Mouse (Mus musculus) ES-E14 (cell line): ENCODE results near the gene Madd. TPM values are rescaled to one million over a fixed set of nuclear protein-coding genes. Genes with fewer than 3 reads are reported as not detected.
A peak's percentile ranks its signal among the peaks of the same experiment; 100 is the strongest.

Experiments used
- DNase-seq: peaks from one replicate; pipeline ENCODE4 v3.0.0-alpha.2; 2013; ENCODE audit warnings: low read depth, low spot score
- H3K27ac ChIP-seq: 2 replicates; pipeline ENCODE4 v1.5.1; 2012; ENCODE audit warnings: low read depth, mild to moderate bottlenecking, low read length, moderate library complexity, mixed read lengths; ENCODE audit not compliant: poor library complexity, insufficient read depth, severe bottlenecking
- H3K36me3 ChIP-seq: 2 replicates; pipeline ENCODE4 v1.6.1; 2012; ENCODE audit warnings: mild to moderate bottlenecking, low read length, moderate library complexity, mixed read lengths; ENCODE audit not compliant: control insufficient read depth, poor library complexity, insufficient read depth, severe bottlenecking
- H3K4me1 ChIP-seq, 2 experiments: fragments of 150-350 bp in 1 of 2; sonication (generic) in 1 of 2; 2 replicates each; pipeline ENCODE4 v1.6.1; 2012; ENCODE audit warnings: low read length in 2 of 2, mild to moderate bottlenecking in 1 of 2, mixed read lengths in 1 of 2; ENCODE audit not compliant: control insufficient read depth in 2 of 2, insufficient read depth in 2 of 2, poor library complexity in 1 of 2
- H3K4me3 ChIP-seq, 2 experiments: fragments of 150-350 bp in 1 of 2; sonication (generic) in 1 of 2; 2 replicates each; pipeline ENCODE4 v1.5.1; 2012; ENCODE audit warnings: low read length in 2 of 2, low read depth in 1 of 2, mild to moderate bottlenecking in 1 of 2, mixed read lengths in 1 of 2; ENCODE audit not compliant: insufficient read depth in 1 of 2, poor library complexity in 1 of 2, severe bottlenecking in 1 of 2
- H3K9ac ChIP-seq: 2 replicates; pipeline ENCODE4 v1.6.1; 2012; ENCODE audit warnings: low read depth, mild to moderate bottlenecking, low read length, mixed read lengths; ENCODE audit not compliant: poor library complexity, insufficient read depth, severe bottlenecking
- H3K9me3 ChIP-seq: fragments of 150-350 bp; sonication (generic); 2 replicates; pipeline ENCODE4 v1.6.1; 2012; ENCODE audit warnings: low read depth, mild to moderate bottlenecking, low read length; ENCODE audit not compliant: control insufficient read depth, insufficient read depth
- CHD2 ChIP-seq: IDR thresholded peaks from 2 replicates; pipeline ENCODE4 v1.6.1; 2014; ENCODE audit warnings: mild to moderate bottlenecking, low read depth, low read length, inconsistent platforms
- HCFC1 ChIP-seq: IDR thresholded peaks from 2 replicates; pipeline ENCODE4 v1.6.1; 2012; ENCODE audit warnings: low read length, inconsistent platforms, borderline replicate concordance; ENCODE audit not compliant: insufficient read depth
- MAFK ChIP-seq: IDR thresholded peaks from 2 replicates; pipeline ENCODE4 v1.6.1; 2014; ENCODE audit warnings: mild to moderate bottlenecking, low read depth, low read length, inconsistent platforms; ENCODE audit not compliant: insufficient read depth
- ZC3H11A ChIP-seq: IDR thresholded peaks from 2 replicates; pipeline ENCODE4 v1.6.1; 2012; ENCODE audit warnings: low read depth, mild to moderate bottlenecking, inconsistent platforms, low read length, borderline replicate concordance
- ZNF384 ChIP-seq: IDR thresholded peaks from 2 replicates; pipeline ENCODE4 v1.6.1; 2012; ENCODE audit warnings: low read depth, low read length, inconsistent platforms
- in situ Hi-C, 2 experiments: fragments of 600-800 bp; cut with MboI; formaldehyde crosslinking; loops; one replicate each; pipeline ENCODE4 v1.15.1; 2025; ENCODE audit warnings: low sequenced_read_pairs in 2 of 2, inconsistent platforms in 1 of 2; ENCODE audit not compliant: unreplicated experiment in 2 of 2
- total RNA-seq: library from RNA; depleted of rRNA; stranded (reverse); fragments of 300-350 nt; gene quantifications from 2 replicates; pipeline ENCODE4 v1.2.3, GENCODE M21; 2012

Madd gene
- total RNA-seq, 1 experiment = 6.7 TPM

DNA sequence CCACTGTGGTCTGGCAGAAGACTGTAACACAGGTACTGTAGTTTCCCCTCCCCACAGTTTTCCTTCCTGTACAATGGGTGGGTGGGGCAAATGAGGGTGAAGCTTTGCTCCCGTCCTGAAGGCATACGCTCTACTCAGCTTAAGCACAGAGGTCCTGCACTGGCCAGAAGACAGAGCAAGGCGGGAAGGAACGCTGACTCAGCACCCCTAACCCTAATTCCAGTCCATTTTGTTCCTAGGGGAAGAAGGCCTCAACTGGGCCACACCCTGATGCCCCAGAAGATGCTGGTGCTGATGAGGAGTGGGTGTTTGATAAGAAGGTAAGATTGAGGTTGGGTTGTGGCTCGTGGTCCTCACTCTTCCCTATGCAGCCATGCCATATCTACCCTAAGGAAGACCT is 54.9 kb downstream of the Madd start:
- Histone ChIP-seq H3K27ac (no peak overlapping the region), H3K4me1 (peaks cover 0 to 4% of the 10 kb centered on the region in 2 experiments; a peak in 1 of 4 replicates), H3K36me3 (no peaks in the 10 kb centered on the region), H3K9me3 (no peaks in the 10 kb centered on the region), H3K4me3 (no peak overlapping the region), H3K9ac (no peak overlapping the region)
- TF ChIP-seq MAFK (peak; percentile 87), ZNF384 (no peak)
- in situ Hi-C loops = no loop called here
- DNase-seq = no peak

DNA sequence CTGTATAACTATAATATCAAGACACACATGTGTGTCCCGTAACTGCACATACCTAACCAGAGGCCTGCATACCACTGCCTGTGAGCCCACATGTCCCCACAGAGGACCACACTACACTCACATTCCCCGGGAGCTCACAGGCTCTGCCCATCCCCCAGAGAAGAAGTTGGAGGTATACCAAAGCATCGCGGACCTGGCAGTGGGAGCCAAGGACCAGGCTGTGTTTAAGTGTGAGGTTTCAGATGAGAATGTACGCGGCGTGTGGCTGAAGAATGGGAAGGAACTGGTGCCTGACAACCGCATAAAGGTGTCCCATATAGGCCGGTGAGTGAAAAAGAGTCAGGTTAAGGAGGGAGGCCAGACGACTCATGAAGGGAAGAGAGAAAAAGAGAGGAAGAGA is 58.5 kb downstream of the Madd start:
- H3K4me3 ChIP-seq = no peak overlapping the region
- in situ Hi-C loops = no loop called here
- H3K27ac ChIP-seq = no peak overlapping the region
- H3K36me3 ChIP-seq = no peaks in the 10 kb centered on the region
- TF ChIP-seq CHD2 (no peak), MAFK (no peak), ZNF384 (no peak), ZC3H11A (no peak), HCFC1 (no peak)
- no peaks in the 10 kb centered on the region for H3K9me3 ChIP-seq
- H3K9ac ChIP-seq = no peak overlapping the region
- peaks cover 0 to 3% of the 10 kb centered on the region in 2 experiments; a peak in 1 of 4 replicates for H3K4me1 ChIP-seq
- no peak for DNase-seq

DNA sequence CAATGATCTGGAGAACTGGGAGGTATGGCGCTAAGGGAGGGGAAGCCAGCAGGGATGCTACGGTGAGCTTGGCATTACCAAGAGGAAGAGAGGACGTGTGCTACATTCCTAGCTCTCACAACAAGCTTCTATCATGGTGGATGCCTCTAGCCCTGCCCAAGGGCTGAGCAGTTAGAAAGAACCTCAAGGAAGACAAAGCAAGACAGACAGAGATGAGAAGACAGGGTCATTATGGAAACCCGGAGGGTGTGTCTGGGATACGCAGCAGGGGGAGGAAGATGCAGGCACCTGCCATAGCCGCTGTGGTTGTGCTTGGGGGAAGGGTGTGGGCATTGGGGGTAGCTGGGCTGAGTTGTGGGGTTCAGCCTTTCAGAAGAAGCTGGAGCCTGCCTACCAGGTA is 60.1 kb downstream of the Madd start:
- no peaks in the 10 kb centered on the region for H3K36me3 ChIP-seq
- no peaks in the 10 kb centered on the region for H3K9me3 ChIP-seq
- no peak for DNase-seq
- H3K4me1 ChIP-seq = peaks cover 0 to 5% of the 10 kb centered on the region in 2 experiments; a peak in 1 of 4 replicates
- H3K4me3 ChIP-seq = no peak overlapping the region
- H3K9ac ChIP-seq = no peak overlapping the region
- no peak for TF ChIP-seq ZNF384
- no peak for TF ChIP-seq ZC3H11A
- no peak for TF ChIP-seq CHD2
- TF ChIP-seq HCFC1 = no peak
- no peak for TF ChIP-seq MAFK
- in situ Hi-C loops = loop anchor here in 1 of 2 experiments (25.0 kb wide), 1 partner anchor 364 kb away; no protein-coding TSS in a partner anchor
- no peak overlapping the region for H3K27ac ChIP-seq

DNA sequence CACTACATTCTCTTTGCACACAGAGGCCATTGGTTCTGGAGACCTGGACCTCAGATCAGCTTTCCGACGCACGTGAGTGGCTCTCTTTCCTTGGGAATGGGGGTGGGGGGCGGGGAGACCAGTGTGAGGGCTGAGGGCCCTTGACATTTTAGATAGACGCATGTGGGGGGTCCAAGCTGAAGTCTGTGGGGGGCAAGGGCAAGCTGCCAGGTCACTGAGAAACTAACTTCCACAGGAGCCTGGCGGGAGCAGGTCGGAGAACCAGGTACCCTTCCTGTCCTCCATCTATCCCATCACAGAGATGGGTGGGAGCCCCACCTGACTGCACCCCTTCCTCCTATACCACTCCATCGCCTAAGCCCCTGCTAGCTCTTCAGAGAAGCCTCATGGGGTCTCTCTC is 62.1 kb downstream of the Madd start:
- Histone ChIP-seq H3K9ac (no peak overlapping the region), H3K27ac (no peak overlapping the region), H3K36me3 (no peaks in the 10 kb centered on the region), H3K4me3 (no peak overlapping the region), H3K9me3 (no peaks in the 10 kb centered on the region), H3K4me1 (peaks cover 0 to 5% of the 10 kb centered on the region in 2 experiments; a peak in 1 of 4 replicates)
- in situ Hi-C loops = loop anchor here in 1 of 2 experiments (25.0 kb wide), 1 partner anchor 366 kb away; no protein-coding TSS in a partner anchor
- TF ChIP-seq CHD2 (no peak), ZNF384 (no peak), HCFC1 (no peak), ZC3H11A (no peak), MAFK (no peak)
- DNase-seq = no peak

DNA sequence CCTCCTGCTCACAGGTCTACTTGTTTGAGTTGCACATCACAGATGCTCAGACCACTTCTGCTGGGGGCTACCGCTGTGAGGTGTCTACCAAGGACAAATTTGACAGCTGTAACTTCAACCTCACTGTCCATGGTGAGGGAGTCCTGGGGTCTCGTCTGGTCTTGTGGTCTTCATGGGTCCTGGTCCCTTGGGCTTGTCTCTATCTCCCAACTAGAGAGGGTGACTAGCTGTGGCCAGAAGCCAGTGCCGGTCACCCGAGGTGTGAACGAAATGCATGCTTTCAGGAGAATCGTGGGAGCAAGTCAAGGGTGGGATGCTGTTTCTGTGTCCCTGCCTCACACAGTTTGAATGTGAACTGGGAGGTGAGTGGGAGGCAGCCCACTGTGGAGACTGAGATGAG is 62.6 kb downstream of the Madd start:
- DNase-seq = no peak
- H3K27ac ChIP-seq = no peak overlapping the region
- no peaks in the 10 kb centered on the region for H3K36me3 ChIP-seq
- peaks cover 0 to 5% of the 10 kb centered on the region in 2 experiments; a peak in 1 of 4 replicates for H3K4me1 ChIP-seq
- H3K4me3 ChIP-seq = no peak overlapping the region
- in situ Hi-C loops = loop anchor here in 1 of 2 experiments (25.0 kb wide), 1 partner anchor 366 kb away; no protein-coding TSS in a partner anchor
- no peak overlapping the region for H3K9ac ChIP-seq
- TF ChIP-seq ZNF384 = no peak
- no peak for TF ChIP-seq CHD2
- TF ChIP-seq ZC3H11A = no peak
- no peak for TF ChIP-seq MAFK
- TF ChIP-seq HCFC1 = no peak
- no peaks in the 10 kb centered on the region for H3K9me3 ChIP-seq
